ENCODE assay signal across 19 mouse cellular contexts in the genomic region with DNA sequence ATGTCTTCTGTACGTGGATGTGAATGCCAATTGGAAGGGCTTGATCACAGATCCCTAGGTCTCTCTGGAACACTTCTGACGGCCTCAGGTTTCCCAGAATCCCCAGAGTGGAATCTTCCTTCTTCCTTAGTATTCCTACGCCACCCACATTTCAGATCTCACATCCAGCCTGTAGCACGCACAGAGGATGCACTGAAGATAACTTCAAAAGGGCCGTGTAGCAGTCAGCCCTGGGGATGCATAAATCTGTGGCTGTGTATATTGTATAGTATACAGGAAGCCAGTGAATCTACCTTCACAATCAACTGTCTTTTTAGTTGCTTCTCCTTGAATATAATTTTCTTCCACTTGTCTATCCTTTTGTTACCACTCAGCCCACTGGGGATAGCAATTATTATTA.
DNase-seq lines count a peak whose midpoint lies in the region; ATAC-seq and TF ChIP-seq lines count a peak whose summit lies in the region.
"Had no signal": no experiment of that assay in that cellular context is flagged by ENCODE, and none has a peak within 500 bp of the region (broad histone marks: within the 10 kb centered on the region; RNA-seq: fewer than 3 reads in every experiment).

No protein-coding gene starts in this region.

- TF ChIP-seq CTCF in CH12.LX (conservative IDR thresholded peaks at IDR 0.05 in 1 of 2, IDR thresholded peaks at IDR 0.05 in 1 of 2; ENCODE audit: low read depth in 2 of 2, low read length in 2 of 2), result no peak

- peaks cover 59% of the 10 kb centered on the region for H3K4me1 ChIP-seq in kidney, embryonic 15.5 days
- H3K4me1 ChIP-seq in midbrain, embryonic 14.5 days (ENCODE audit: control insufficient read depth, insufficient read depth, low read length), result peaks cover 20% of the 10 kb centered on the region
- H3K4me1 ChIP-seq in midbrain, embryonic 11.5 days (ENCODE audit: control insufficient read depth, insufficient read depth, low read length), result peaks cover 23% of the 10 kb centered on the region
- H3K4me1 ChIP-seq in CH12.LX (ENCODE audit: control insufficient read depth in 1 of 2, insufficient read depth in 2 of 2), result peaks cover 15 to 44% of the 10 kb centered on the region in 2 experiments

- H3K4me2 ChIP-seq in kidney, embryonic 15.5 days, result no peak overlapping the region
- H3K4me2 ChIP-seq in midbrain, embryonic 14.5 days (ENCODE audit: low read length), result no peak overlapping the region
- no peak overlapping the region for H3K4me2 ChIP-seq in midbrain, embryonic 11.5 days
- H3K4me2 ChIP-seq in CH12.LX (ENCODE audit: insufficient read depth, low read depth, poor library complexity, severe bottlenecking), result 0 out of 2 replicates have a peak overlapping the region, but pooled peaks have one; percentile 55
- H3K4me2 ChIP-seq: embryonic facial prominence, embryonic 12.5 days; forebrain, embryonic 15.5 days; heart, embryonic 13.5 days; hindbrain, embryonic 15.5 days had no signal

- no peak for ATAC-seq in kidney, embryonic 15.5 days (replicated peaks; ENCODE audit: low FRiP score)
- ATAC-seq in midbrain, embryonic 14.5 days (ENCODE audit: low FRiP score, low TSS enrichment), result no peak
- no peak for ATAC-seq in midbrain, embryonic 11.5 days (ENCODE audit: low FRiP score)
- peak; percentile 70 for ATAC-seq in inflammation-experienced regulatory T-cells, adult 6 months
- ATAC-seq: forebrain, embryonic 15.5 days; Patski had no signal

- H3K79me2 ChIP-seq in CH12.LX (replicated peaks; ENCODE audit: control insufficient read depth, extremely low read depth, insufficient read depth, poor library complexity, severe bottlenecking), result peaks cover 19% of the 10 kb centered on the region

- DNase-seq in kidney, adult 11 months, result no peak
- DNase-seq in midbrain, embryonic 14.5 days, result peak; percentile 39
- no peak for DNase-seq in midbrain, embryonic 11.5 days (ENCODE audit: low spot score, missing footprints)
- DNase-seq in CH12.LX (ENCODE audit: extremely low read depth), result no peak
- DNase-seq in adipocyte (ENCODE audit: low spot score), result no peak
- no peak for DNase-seq in urinary bladder, postnatal 10 days (ENCODE audit: low spot score)
- DNase-seq: adrenal gland, adult 8-10 months; cerebellum, adult 11-12 months; cerebellum, adult 9-10 months; cerebellum, postnatal 25 days; gastrocnemius, postnatal 14 days; heart, postnatal 36 days had no signal

- TF ChIP-seq RAD21 in CH12.LX (IDR thresholded peaks at IDR 0.05; ENCODE audit: low read depth, low read length), result no peak

- H3K27me3 ChIP-seq in kidney, embryonic 15.5 days, result no peaks in the 10 kb centered on the region
- no peaks in the 10 kb centered on the region for H3K27me3 ChIP-seq in midbrain, embryonic 14.5 days (ENCODE audit: control insufficient read depth, insufficient read depth, low read length)
- no peaks in the 10 kb centered on the region for H3K27me3 ChIP-seq in midbrain, embryonic 11.5 days (ENCODE audit: control insufficient read depth, insufficient read depth, low read length)
- H3K27me3 ChIP-seq in CH12.LX (replicated peaks), result no peaks in the 10 kb centered on the region
- H3K27me3 ChIP-seq: embryonic facial prominence, embryonic 12.5 days; forebrain, embryonic 15.5 days; heart, embryonic 13.5 days; hindbrain, embryonic 15.5 days; Patski had no signal

- H3K27ac ChIP-seq in kidney, embryonic 15.5 days, result peak overlapping the region; percentile 46; the same call in 1 of the 2 replicates
- no peak overlapping the region for H3K27ac ChIP-seq in midbrain, embryonic 14.5 days (replicated peaks; ENCODE audit: low read depth, low read length)
- H3K27ac ChIP-seq in midbrain, embryonic 11.5 days (ENCODE audit: low read depth, low read length), result no peak overlapping the region
- no peak overlapping the region for H3K27ac ChIP-seq in CH12.LX (ENCODE audit: insufficient read depth, low read depth)
- H3K27ac ChIP-seq: embryonic facial prominence, embryonic 12.5 days; forebrain, embryonic 15.5 days; heart, embryonic 13.5 days; hindbrain, embryonic 15.5 days had no signal

- no peak for TF ChIP-seq EP300 in CH12.LX (IDR thresholded peaks at IDR 0.05; ENCODE audit: low read length)

- TF ChIP-seq POLR2A in CH12.LX (IDR thresholded peaks at IDR 0.05; ENCODE audit: low read depth, low read length), result no peak

- dilution Hi-C loops in CH12.LX (cut with MboI; ENCODE audit: extremely low pct_ligation_motif_present, extremely low pct_unique_long_range_greater_than_20kb, low sequenced_read_pairs), result no loop called here

- H3K4me3 ChIP-seq in kidney, embryonic 15.5 days (replicated peaks), result no peak overlapping the region
- no peak overlapping the region for H3K4me3 ChIP-seq in midbrain, embryonic 14.5 days (replicated peaks; ENCODE audit: low read depth, low read length)
- no peak overlapping the region for H3K4me3 ChIP-seq in midbrain, embryonic 11.5 days (ENCODE audit: low read depth, low read length)
- no peak overlapping the region for H3K4me3 ChIP-seq in CH12.LX (replicated peaks in 1 of 3; ENCODE audit: low read depth in 2 of 3, low read length in 2 of 3, poor library complexity in 1 of 3)
- H3K4me3 ChIP-seq: embryonic facial prominence, embryonic 12.5 days; forebrain, embryonic 15.5 days; heart, embryonic 13.5 days; hindbrain, embryonic 15.5 days had no signal

- no peaks in the 10 kb centered on the region for H3K9me3 ChIP-seq in kidney, embryonic 15.5 days (replicated peaks)
- H3K9me3 ChIP-seq in midbrain, embryonic 14.5 days (ENCODE audit: control insufficient read depth, low read length), result no peaks in the 10 kb centered on the region
- no peaks in the 10 kb centered on the region for H3K9me3 ChIP-seq in midbrain, embryonic 11.5 days (ENCODE audit: control insufficient read depth, low read length)
- H3K9me3 ChIP-seq in CH12.LX (replicated peaks; ENCODE audit: low read length), result peaks cover 3% of the 10 kb centered on the region
- H3K9me3 ChIP-seq: embryonic facial prominence, embryonic 12.5 days; forebrain, embryonic 15.5 days; heart, embryonic 13.5 days; hindbrain, embryonic 15.5 days had no signal

- in situ Hi-C loops in CH12.LX (cut with MboI; ENCODE audit: low pct_ligation_motif_present, low pct_unique_long_range_greater_than_20kb, low sequenced_read_pairs), result no loop called here

- H3K36me3 ChIP-seq in kidney, embryonic 15.5 days, result no peaks in the 10 kb centered on the region
- no peaks in the 10 kb centered on the region for H3K36me3 ChIP-seq in midbrain, embryonic 14.5 days (ENCODE audit: control insufficient read depth, insufficient read depth, low read length)
- no peaks in the 10 kb centered on the region for H3K36me3 ChIP-seq in midbrain, embryonic 11.5 days (ENCODE audit: control insufficient read depth, insufficient read depth, low read length)
- H3K36me3 ChIP-seq in CH12.LX (replicated peaks in 1 of 2; ENCODE audit: control insufficient read depth in 1 of 2, insufficient read depth in 1 of 2, low read length in 1 of 2), result peaks cover 0 to 21% of the 10 kb centered on the region in 2 experiments
- H3K36me3 ChIP-seq: embryonic facial prominence, embryonic 12.5 days; forebrain, embryonic 15.5 days; heart, embryonic 13.5 days; hindbrain, embryonic 15.5 days had no signal

- H3K9ac ChIP-seq in kidney, embryonic 15.5 days, result no peak overlapping the region
- no peak overlapping the region for H3K9ac ChIP-seq in midbrain, embryonic 14.5 days (replicated peaks; ENCODE audit: low read length)
- H3K9ac ChIP-seq in midbrain, embryonic 11.5 days (ENCODE audit: low read length), result no peak overlapping the region
- no peak overlapping the region for H3K9ac ChIP-seq in CH12.LX (ENCODE audit: insufficient read depth, low read depth)
- H3K9ac ChIP-seq: embryonic facial prominence, embryonic 12.5 days; forebrain, embryonic 15.5 days; heart, embryonic 13.5 days; hindbrain, embryonic 15.5 days had no signal

- WGBS in kidney, embryonic 15.5 days, result 54% methylated on average over 5 of the region's 5 CpGs
- 65% methylated on average over 5 of the region's 5 CpGs for WGBS in midbrain, embryonic 14.5 days
- 81% methylated on average over 5 of the region's 5 CpGs for WGBS in midbrain, embryonic 11.5 days

TF ChIP-seq in CH12.LX, 34 proteins besides CTCF, POLR2A, EP300 and RAD21:
- TF ChIP-seq RCOR1 (conservative IDR thresholded peaks at IDR 0.05; ENCODE audit: low read depth, low read length), result no peak
- TF ChIP-seq HCFC1 (IDR thresholded peaks at IDR 0.05; ENCODE audit: low read depth, low read length), result no peak
- TF ChIP-seq POLR2AphosphoS2 (IDR thresholded peaks at IDR 0.05; ENCODE audit: low read depth, low read length), result no peak
- no peak for TF ChIP-seq BHLHE40 (IDR thresholded peaks at IDR 0.05; ENCODE audit: low read depth, low read length)
- no peak for TF ChIP-seq ZC3H11A (IDR thresholded peaks at IDR 0.05; ENCODE audit: low read depth, low read length)
- TF ChIP-seq E2F4 (IDR thresholded peaks at IDR 0.05; ENCODE audit: insufficient replicate concordance, low read depth, low read length), result no peak
